In genomic region chr5:26497641-26498430, GRCm38 (mm10) we compare ENCODE assay signal across 19 mouse cellular contexts.
DNase-seq lines count a peak whose midpoint lies in the region.
"Had no signal": no experiment of that assay in that cellular context is flagged by ENCODE, and none has a peak within 500 bp of the region (broad histone marks: within the 10 kb centered on the region; RNA-seq: fewer than 3 reads in every experiment).

No protein-coding gene starts in this region.

- DNase-seq in brain, adult 2 months (ENCODE audit: low read depth, low spot score), result peak; percentile 96
- peak; percentile 94 for DNase-seq in cerebellum, adult 11-12 months
- peak; percentile 96 for DNase-seq in cerebellum, adult 9-10 months
- DNase-seq in cerebellum, postnatal 25 days, result peak; percentile 88 to 92
- no peak for DNase-seq in heart, embryonic 10.5 days (ENCODE audit: low spot score)
- DNase-seq in kidney, postnatal 4 days, result no peak
- DNase-seq in kidney, adult 8-10 months, result no peak
- DNase-seq: adrenal gland, postnatal 14 days; gastrocnemius, postnatal 36 days; heart, adult 11 months; heart, postnatal 14 days; kidney, adult 11 months had no signal

- no peaks in the 10 kb centered on the region for H3K36me3 ChIP-seq in heart, embryonic 10.5 days
- H3K36me3 ChIP-seq: embryonic facial prominence, embryonic 12.5 days; forebrain, embryonic 15.5 days; heart, embryonic 15.5 days; hindbrain, embryonic 13.5 days had no signal

- no peak overlapping the region for H3K27ac ChIP-seq in heart, embryonic 10.5 days
- H3K27ac ChIP-seq: embryonic facial prominence, embryonic 12.5 days; forebrain, embryonic 15.5 days; heart, embryonic 15.5 days; hindbrain, embryonic 13.5 days; hindbrain, postnatal 0 days had no signal

- no peaks in the 10 kb centered on the region for H3K9me3 ChIP-seq in heart, embryonic 10.5 days
- H3K9me3 ChIP-seq: embryonic facial prominence, embryonic 12.5 days; forebrain, embryonic 15.5 days; heart, embryonic 15.5 days; hindbrain, embryonic 13.5 days had no signal

- no peak overlapping the region for H3K4me3 ChIP-seq in heart, embryonic 10.5 days
- H3K4me3 ChIP-seq: embryonic facial prominence, embryonic 12.5 days; forebrain, embryonic 15.5 days; heart, embryonic 15.5 days; hindbrain, embryonic 13.5 days had no signal

- no peaks in the 10 kb centered on the region for H3K27me3 ChIP-seq in heart, embryonic 10.5 days (ENCODE audit: insufficient read depth, poor library complexity, severe bottlenecking)
- H3K27me3 ChIP-seq: CH12.LX; embryonic facial prominence, embryonic 12.5 days; forebrain, embryonic 15.5 days; heart, embryonic 15.5 days; hindbrain, embryonic 13.5 days; Patski had no signal

- H3K4me1 ChIP-seq in heart, embryonic 10.5 days, result no peaks in the 10 kb centered on the region
- H3K4me1 ChIP-seq: embryonic facial prominence, embryonic 12.5 days; forebrain, embryonic 15.5 days; heart, embryonic 15.5 days; hindbrain, embryonic 13.5 days had no signal

- WGBS in heart, embryonic 10.5 days, result 67% methylated on average over 2 of the region's 2 CpGs

Comparison
In these comparisons a context has a peak if more than half of its experiments do, and no peak if none do; other contexts are left out.
1. DNase-seq: peak in brain, adult 2 months (single experiment), cerebellum, adult 11-12 months (single experiment), cerebellum, adult 9-10 months (single experiment) and cerebellum, postnatal 25 days (2 of 2); none in heart, embryonic 10.5 days (single experiment), kidney, postnatal 4 days (0 of 2) and kidney, adult 8-10 months (0 of 2).